Mouse (Mus musculus): ENCODE results near the gene Mapk12.

DNA sequence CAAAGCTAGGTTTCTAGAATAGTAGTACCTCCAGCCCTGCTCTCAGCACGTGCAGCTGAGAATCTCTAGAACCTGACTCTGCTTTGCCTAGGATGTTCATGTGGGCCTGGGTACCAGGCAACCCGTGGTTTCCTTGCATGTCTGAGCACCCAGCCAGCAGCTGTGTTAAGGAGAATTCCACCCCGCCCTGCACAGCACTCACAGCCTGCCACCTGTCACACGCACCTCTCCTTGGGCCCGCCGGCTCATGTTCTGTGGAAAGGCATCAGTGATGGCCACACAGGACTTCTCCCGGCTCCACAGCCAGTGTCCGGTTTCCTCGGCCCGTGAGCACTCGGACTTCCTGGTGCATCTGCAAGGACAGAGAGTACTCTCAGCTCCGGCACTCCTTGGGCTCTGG is 25.0 kb upstream of the Mapk12 start:
- no peak for TF ChIP-seq USF1 (IDR thresholded peaks at IDR 0.05; ENCODE audit: low read depth)
- no peak for TF ChIP-seq POLR2AphosphoS2 (IDR thresholded peaks at IDR 0.05; ENCODE audit: insufficient read length, low read depth)
